Mouse (Mus musculus) cerebellum, adult 2 months (tissue): Measurements from ENCODE around the gene Parva.

Source experiments
- CTCF ChIP-seq: fragments of 200-500 bp; IDR thresholded peaks from 2 replicates; pipeline ENCODE4 v1.5.1; 2011; ENCODE audit warnings: low read depth, mild to moderate bottlenecking, control low read depth, low read length, moderate library complexity, borderline replicate concordance; ENCODE audit not compliant: insufficient read depth
- POLR2A ChIP-seq: fragments of 200-500 bp; IDR thresholded peaks from 2 replicates; pipeline ENCODE4 v1.6.1; 2011; ENCODE audit warnings: low read length, control low read depth, borderline replicate concordance; ENCODE audit not compliant: insufficient read depth

DNA sequence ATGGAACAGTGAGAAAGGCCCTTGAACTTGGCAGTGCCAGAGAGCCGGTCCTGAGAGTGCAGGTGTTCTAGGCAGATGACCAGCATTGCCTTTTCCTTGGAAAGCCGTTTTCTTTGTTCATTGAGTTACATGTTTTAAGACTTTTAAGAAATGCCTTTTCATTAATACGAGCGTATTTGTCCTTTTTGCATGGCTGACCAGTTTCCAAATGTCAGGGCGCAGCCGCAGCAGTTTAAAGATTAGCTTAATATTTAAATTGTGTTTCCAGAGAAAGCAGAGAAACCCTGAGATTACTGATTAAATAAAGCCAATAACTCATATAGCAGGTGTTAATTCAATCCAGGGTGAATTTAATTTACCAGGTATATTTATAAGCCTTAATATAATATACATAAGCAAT is 14.0 kb upstream of the Parva start:
- TF ChIP-seq CTCF (no peak), POLR2A (no peak)
